Mouse (Mus musculus) layer of hippocampus, adult 2 months (tissue): ENCODE data around the gene Kng1. TPM values are rescaled to one million over a fixed set of nuclear protein-coding genes. Genes with fewer than 3 reads are reported as not detected.

Experiments used
- DNase-seq, 2 experiments: peaks; one replicate each; pipeline ENCODE4 v3.0.0; 2022; ENCODE audit warnings: low spot score in 2 of 2
- H3K27ac ChIP-seq: fragments of 200-600 bp; 2 replicates; pipeline ENCODE4 v1.8.1; 2022
- H3K4me3 ChIP-seq: fragments of 200-600 bp; 2 replicates; pipeline ENCODE4 v1.8.1; 2022; ENCODE audit warnings: mild to moderate bottlenecking
- CTCF ChIP-seq: fragments of 200-600 bp; conservative IDR thresholded peaks from 2 replicates; pipeline ENCODE4 v1.8.1; 2022; ENCODE audit warnings: antibody characterized with exemption, mild to moderate bottlenecking, moderate library complexity
- total RNA-seq, 2 experiments: library from RNA; stranded (reverse); gene quantifications; 2 replicates each; pipeline ENCODE4 v1.2.3; 2021

Gene Kng1
- total RNA-seq, 2 experiments from 2014 or later = not detected

- no peak for TF ChIP-seq CTCF
- H3K27ac ChIP-seq = no peak overlapping the region
- H3K4me3 ChIP-seq = no peak overlapping the region
- no peak for DNase-seq
Measured at GRCm38 (mm10) chr16:23103038-23103745, 45.5 kb downstream of the Kng1 start.

- no peak for TF ChIP-seq CTCF
- no peak overlapping the region for H3K4me3 ChIP-seq
- no peak overlapping the region for H3K27ac ChIP-seq
- no peak for DNase-seq
Measured at GRCm38 (mm10) chr16:23103841-23104240, 46.2 kb downstream of the Kng1 start.

DNA sequence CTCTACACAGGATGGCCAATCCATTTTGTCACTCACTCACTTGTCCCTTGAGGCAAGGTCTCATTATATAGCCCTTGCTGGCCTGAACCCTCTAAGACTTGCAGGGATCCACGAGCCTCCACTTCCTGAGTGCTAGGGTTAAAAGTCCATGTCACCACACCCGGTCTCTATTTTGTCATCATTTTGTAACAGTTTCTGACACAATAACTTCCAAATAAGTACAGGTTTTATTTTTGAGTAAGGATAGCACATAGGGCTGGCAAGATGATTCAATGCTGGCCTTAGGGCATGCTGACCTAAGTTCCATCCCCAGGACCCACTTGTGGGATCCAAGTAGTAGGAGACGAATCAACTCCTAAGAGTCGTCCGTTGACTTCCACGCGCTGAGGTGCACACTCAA lies 48.5 kb downstream of the Kng1 start:
- no peak for TF ChIP-seq CTCF
- DNase-seq = no peak

GRCm38 (mm10) chr16:23107231-23107942 lies 49.7 kb downstream of the Kng1 start, which contains the start of gene Eif4a2:
Eif4a2 (plus strand) TSS chr16:23107444.
- H3K4me3 ChIP-seq = peak within 1 kb of the TSS; percentile 100
- peak; percentile 87 to 91 for DNase-seq
- H3K27ac ChIP-seq = peak within 1 kb of the TSS; percentile 100
- TF ChIP-seq CTCF = peak; percentile 46; the same call in 1 of the 2 replicates

More for the DNA sequence above, 48.5 kb downstream of the Kng1 start:
- no peak overlapping the region for H3K4me3 ChIP-seq
- no peak overlapping the region for H3K27ac ChIP-seq

DNA sequence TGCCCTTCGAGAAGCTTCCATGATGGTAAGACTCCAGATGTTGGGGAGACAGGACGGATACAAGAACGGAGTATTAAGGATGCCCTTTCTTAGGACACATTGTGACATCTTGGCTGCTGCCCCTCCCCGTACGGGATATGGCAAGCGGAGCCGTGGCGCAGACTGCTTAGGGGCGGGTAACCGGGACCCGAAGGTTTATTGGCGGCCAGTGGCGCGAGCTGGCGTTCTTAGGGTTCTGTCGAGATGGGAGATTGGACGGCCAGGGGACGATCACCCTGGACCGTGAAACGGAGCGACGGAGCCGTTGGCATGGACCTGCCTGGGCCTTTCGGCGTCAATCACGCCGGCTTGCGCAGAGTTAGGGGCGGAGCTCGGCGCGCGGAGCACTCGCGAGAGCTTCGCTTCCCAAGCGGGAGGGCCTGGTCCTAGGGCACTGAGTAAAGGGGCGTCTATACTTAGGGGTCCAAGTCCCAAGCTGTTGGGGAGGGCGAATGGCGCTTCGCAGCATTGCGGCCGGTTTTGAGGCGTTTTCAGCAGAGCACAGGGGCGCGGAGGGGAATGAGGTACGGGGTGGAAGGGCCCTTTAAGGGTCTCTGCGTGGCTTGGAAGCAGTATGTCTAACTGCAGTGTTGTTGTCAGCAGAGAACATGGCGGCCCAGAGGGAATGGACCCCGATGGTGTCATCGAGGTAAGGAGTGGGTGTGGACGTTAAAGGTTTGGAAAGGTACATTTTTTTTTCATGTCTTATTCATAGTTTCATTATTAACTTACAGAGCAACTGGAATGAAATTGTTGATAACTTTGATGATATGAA lies 50.5 kb downstream of the Kng1 start:
- peak; percentile 78 to 81 for DNase-seq
- no peak for TF ChIP-seq CTCF
- H3K4me3 ChIP-seq = peak overlapping the region; percentile 100

GRCm38 (mm10) chr16:23108943-23109342 lies 51.3 kb downstream of the Kng1 start:
- no peak for DNase-seq
- Histone ChIP-seq H3K4me3 (peak overlapping the region; percentile 100), H3K27ac (peak overlapping the region; percentile 100; the same call in 1 of the 2 replicates)
- TF ChIP-seq CTCF = no peak

More for the DNA sequence above, 50.5 kb downstream of the Kng1 start:
- H3K27ac ChIP-seq = peak overlapping the region; percentile 100

- H3K27ac ChIP-seq = no peak overlapping the region
- H3K4me3 ChIP-seq = peak overlapping the region; percentile 100
- no peak for TF ChIP-seq CTCF
- DNase-seq = no peak
Measured at GRCm38 (mm10) chr16:23109350-23110280, 52.0 kb downstream of the Kng1 start.

DNA sequence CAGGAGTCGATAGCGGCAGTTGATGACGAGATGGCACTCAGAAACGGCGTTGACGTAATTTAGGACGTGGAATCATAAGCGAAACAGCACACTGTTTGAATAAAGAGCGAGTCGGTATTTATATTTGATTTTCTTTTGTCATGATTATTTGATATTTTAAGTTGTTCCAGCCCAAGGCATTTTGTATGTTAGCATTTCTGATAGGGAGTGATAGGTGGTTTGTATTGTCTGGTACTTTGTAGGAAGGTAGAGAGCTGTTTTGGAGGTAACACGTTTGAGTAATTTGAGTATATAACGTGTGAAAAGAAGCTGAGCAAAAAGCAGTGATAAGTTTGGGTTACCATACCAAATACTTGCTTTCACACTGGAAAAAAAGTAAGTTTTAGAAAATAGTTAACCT lies 54.7 kb downstream of the Kng1 start:
- H3K4me3 ChIP-seq = peak overlapping the region; percentile 19; the same call in 1 of the 2 replicates
- no peak for DNase-seq
- H3K27ac ChIP-seq = no peak overlapping the region
- no peak for TF ChIP-seq CTCF

- no peak overlapping the region for H3K4me3 ChIP-seq
- TF ChIP-seq CTCF = no peak
- no peak overlapping the region for H3K27ac ChIP-seq
- DNase-seq = no peak
Measured at GRCm38 (mm10) chr16:23112861-23113435, 55.3 kb downstream of the Kng1 start.

GRCm38 (mm10) chr16:23113903-23114302 lies 56.2 kb downstream of the Kng1 start:
- DNase-seq = no peak
- H3K27ac ChIP-seq = no peak overlapping the region
- TF ChIP-seq CTCF = no peak
- no peak overlapping the region for H3K4me3 ChIP-seq

DNA sequence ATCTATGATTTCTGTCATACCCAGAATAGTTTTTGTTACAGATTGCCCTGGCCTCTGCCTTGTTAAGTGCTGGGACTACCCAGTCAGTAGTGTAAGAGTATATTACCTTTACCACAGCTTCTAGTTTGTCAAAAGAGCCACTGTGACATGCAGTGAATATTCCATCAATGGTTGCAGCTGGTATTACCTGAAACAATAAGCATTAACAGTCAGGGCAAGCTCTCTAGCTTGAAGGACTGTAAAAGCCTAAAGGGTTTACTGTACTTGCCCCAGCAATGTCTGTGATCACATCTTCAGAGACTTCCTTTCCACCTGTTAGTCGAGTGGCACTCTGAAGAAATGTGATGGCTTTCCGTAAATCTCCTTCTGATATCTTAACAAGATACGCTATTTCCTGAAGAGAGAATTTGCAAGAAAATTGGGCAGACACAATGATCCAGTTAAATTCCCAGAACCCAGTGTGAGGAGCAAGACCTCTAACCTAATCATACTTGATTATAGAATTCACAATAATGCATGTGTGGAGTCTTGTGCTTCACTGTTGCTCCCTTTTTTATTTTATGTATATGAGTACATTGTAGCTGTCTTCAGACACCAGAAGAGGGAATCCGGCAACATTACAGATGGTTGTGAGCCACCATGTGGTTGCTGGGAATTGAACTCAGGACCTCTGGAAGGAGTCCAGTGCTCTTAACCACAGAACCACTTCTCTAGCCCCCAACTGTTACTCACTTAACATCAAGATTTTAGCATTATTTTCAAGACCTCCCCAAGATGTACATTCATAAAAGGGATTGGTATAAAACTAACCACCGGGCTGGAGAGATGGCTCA lies 56.9 kb downstream of the Kng1 start:
- no peak for DNase-seq
- Histone ChIP-seq H3K27ac (no peak overlapping the region), H3K4me3 (no peak overlapping the region)
- no peak for TF ChIP-seq CTCF
